10 mouse cellular contexts compared by ENCODE assay signal in the genomic region with DNA sequence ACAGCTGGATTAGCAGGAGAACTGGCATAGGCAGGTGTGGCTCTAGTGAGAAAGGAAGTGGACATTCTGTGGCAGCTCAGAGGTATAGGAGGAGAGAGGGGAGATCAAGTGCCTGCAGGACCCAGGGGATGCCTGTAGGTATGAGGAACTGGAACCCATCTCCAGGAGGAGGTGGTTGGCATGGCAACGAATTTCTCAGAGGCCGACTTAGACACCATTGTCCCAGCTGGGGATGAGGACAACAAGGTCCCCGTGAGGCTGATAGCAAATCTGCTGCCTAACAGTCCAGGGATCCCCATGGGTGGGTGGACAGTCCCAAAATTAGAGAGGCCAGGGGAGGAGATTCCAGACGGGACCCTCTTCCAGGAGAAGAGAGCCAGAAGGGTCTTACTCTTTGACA. TPM values are rescaled to one million over a fixed set of nuclear protein-coding genes. Genes with fewer than 3 reads are reported as not detected.
DNase-seq lines count a peak whose midpoint lies in the region; ATAC-seq and TF ChIP-seq lines count a peak whose summit lies in the region.
"Had no signal": no experiment of that assay in that cellular context is flagged by ENCODE, and none has a peak within 500 bp of the region (broad histone marks: within the 10 kb centered on the region; RNA-seq: fewer than 3 reads in every experiment).

No protein-coding gene starts in this region.

- H3K4me3 ChIP-seq in heart, embryonic 10.5 days, result peak overlapping the region; percentile 60
- H3K4me3 ChIP-seq in hindbrain, embryonic 12.5 days, result peak overlapping the region; percentile 83
- peak overlapping the region; percentile 46 for H3K4me3 ChIP-seq in myocyte

- 3% methylated on average over 4 of the region's 4 CpGs for WGBS in heart, embryonic 10.5 days
- WGBS in hindbrain, embryonic 12.5 days, result 3% methylated on average over 4 of the region's 4 CpGs

- no peak for DNase-seq in heart, embryonic 10.5 days (ENCODE audit: low spot score)
- DNase-seq in heart, adult 8-10 months (ENCODE audit: low spot score), result no peak
- DNase-seq in R1 (ENCODE audit: low read depth, low spot score), result peak; percentile 67
- DNase-seq in adrenal gland, postnatal 10 days, result no peak
- no peak for DNase-seq in lung, adult 18-20 months
- DNase-seq: thymus, postnatal 14 days had no signal

- ATAC-seq in hindbrain, embryonic 12.5 days (ENCODE audit: low FRiP score), result no peak
- ATAC-seq in cerebellum, adult (ENCODE audit: insufficient number of reproducible peaks, low FRiP score, low TSS enrichment), result no peak

- H3K9me3 ChIP-seq in heart, embryonic 10.5 days, result no peaks in the 10 kb centered on the region
- no peaks in the 10 kb centered on the region for H3K9me3 ChIP-seq in hindbrain, embryonic 12.5 days (replicated peaks)

- H3K4me1 ChIP-seq in heart, embryonic 10.5 days, result peaks cover 81% of the 10 kb centered on the region
- peaks cover 79% of the 10 kb centered on the region for H3K4me1 ChIP-seq in hindbrain, embryonic 12.5 days

- H3K4me2 ChIP-seq in hindbrain, embryonic 12.5 days (replicated peaks), result peak overlapping the region; percentile 88
- peak overlapping the region; percentile 98 for H3K4me2 ChIP-seq in myocyte (ENCODE audit: low read depth)

- H3ac ChIP-seq in myocyte (ENCODE audit: control insufficient read depth, insufficient read length), result no peak overlapping the region

- peaks cover 98% of the 10 kb centered on the region for H3K27me3 ChIP-seq in heart, embryonic 10.5 days (ENCODE audit: insufficient read depth, poor library complexity, severe bottlenecking)
- H3K27me3 ChIP-seq in hindbrain, embryonic 12.5 days, result peaks cover 49% of the 10 kb centered on the region
- no peaks in the 10 kb centered on the region for H3K27me3 ChIP-seq in myocyte (ENCODE audit: control insufficient read depth, insufficient read depth, insufficient read length)

- no peaks in the 10 kb centered on the region for H3K79me2 ChIP-seq in myocyte (ENCODE audit: control insufficient read depth, insufficient read depth)

- peak overlapping the region; percentile 94 for H3K9ac ChIP-seq in hindbrain, embryonic 12.5 days
- H3K9ac ChIP-seq: liver, embryonic 14.5 days had no signal

- no peaks in the 10 kb centered on the region for H3K36me3 ChIP-seq in heart, embryonic 10.5 days
- H3K36me3 ChIP-seq in hindbrain, embryonic 12.5 days, result no peaks in the 10 kb centered on the region
- H3K36me3 ChIP-seq in myocyte (ENCODE audit: control insufficient read depth, insufficient read depth), result no peaks in the 10 kb centered on the region

- H3K27ac ChIP-seq in heart, embryonic 10.5 days, result peak overlapping the region; percentile 80
- H3K27ac ChIP-seq in hindbrain, embryonic 12.5 days, result peak overlapping the region; percentile 99
- H3K27ac ChIP-seq: liver, embryonic 14.5 days had no signal

- no peak for TF ChIP-seq POLR2A in myocyte (IDR thresholded peaks at IDR 0.05; ENCODE audit: insufficient read length, low read depth)

TF ChIP-seq in myocyte, 11 proteins besides CTCF, POLR2A, EP300 and RAD21:
- no peak for TF ChIP-seq MAX (IDR thresholded peaks at IDR 0.05; ENCODE audit: low read depth)
- TF ChIP-seq E2F4 (IDR thresholded peaks at IDR 0.05; ENCODE audit: insufficient read depth), result no peak
- TF ChIP-seq TCF12 (IDR thresholded peaks at IDR 0.05; ENCODE audit: insufficient read depth, poor library complexity, severe bottlenecking), result no peak
- no peak for TF ChIP-seq CEBPB (IDR thresholded peaks at IDR 0.05; ENCODE audit: insufficient read depth, poor library complexity, severe bottlenecking)
- TF ChIP-seq MYOG (IDR thresholded peaks at IDR 0.05; ENCODE audit: control insufficient read depth in 1 of 3, insufficient read depth in 1 of 3, insufficient read length in 2 of 3, low read depth in 2 of 3), result no peak
- TF ChIP-seq POLR2AphosphoS2 (IDR thresholded peaks at IDR 0.05; ENCODE audit: insufficient read length, low read depth), result no peak

RNA-seq across cellular contexts. Expression of a gene that starts 2.3 kb away (rescaled TPM):
- polyA plus RNA-seq in heart, embryonic 10.5 days (2016; fragmentation: Nextera tagmentation; extraction: Ambion mirVana), result 9.9 and 23.3 TPM in 2 replicates
- 1 to 10 TPM; 2.0 to 2.8 (median 2.6) TPM for total RNA-seq in heart, adult 8-10 months (2022)
- 110 and 113 TPM in 2 replicates for polyA plus RNA-seq in hindbrain, embryonic 12.5 days (2016; fragmentation: Nextera tagmentation; extraction: Ambion mirVana)
- 80.8 TPM for polyA plus RNA-seq in myocyte (2012; fragmentation: generic; extraction: Trizol)
- 10 to 100 TPM; 12.6 to 18.8 TPM for total RNA-seq in adrenal gland, postnatal 10 days (2021)

RNA-seq across cellular contexts. Expression of a gene that starts 23.0 kb away (rescaled TPM):
- polyA plus RNA-seq in heart, embryonic 10.5 days (2016; fragmentation: Nextera tagmentation; extraction: Ambion mirVana), result 25.5 and 33.5 TPM in 2 replicates
- total RNA-seq in heart, adult 8-10 months (2022), result 100 to 1,000 TPM; 136 to 213 (median 183) TPM
- 15.9 and 18.6 TPM in 2 replicates for polyA plus RNA-seq in hindbrain, embryonic 12.5 days (2016; fragmentation: Nextera tagmentation; extraction: Ambion mirVana)
- polyA plus RNA-seq in myocyte (2012; fragmentation: generic; extraction: Trizol), result 32.4 TPM
- 100 to 1,000 TPM in 1 of 2 experiments, 10 to 100 TPM in 1; 83.5 to 101 TPM for total RNA-seq in adrenal gland, postnatal 10 days (2021)

RNA-seq across cellular contexts. Expression of a gene that starts 29.8 kb away (rescaled TPM):
- 15.6 and 17.5 TPM in 2 replicates for polyA plus RNA-seq in heart, embryonic 10.5 days (2016; fragmentation: Nextera tagmentation; extraction: Ambion mirVana)
- total RNA-seq in heart, adult 8-10 months (2022), result 10 to 100 TPM; 53.2 to 61.7 (median 56.4) TPM
- 21.9 and 26.6 TPM in 2 replicates for polyA plus RNA-seq in hindbrain, embryonic 12.5 days (2016; fragmentation: Nextera tagmentation; extraction: Ambion mirVana)
- 102 TPM for polyA plus RNA-seq in myocyte (2012; fragmentation: generic; extraction: Trizol)
- 10 to 100 TPM; 55.5 to 72.4 TPM for total RNA-seq in adrenal gland, postnatal 10 days (2021)

RNA-seq across cellular contexts. Expression of a gene that starts 44.3 kb away (rescaled TPM):
- 1.7 and 2.8 TPM in 2 replicates for polyA plus RNA-seq in heart, embryonic 10.5 days (2016; fragmentation: Nextera tagmentation; extraction: Ambion mirVana)
- total RNA-seq in heart, adult 8-10 months (2022), result 1 to 10 TPM in 3 of 4 experiments, under 1 TPM in 1; 1.00 to 2.1 (median 1.2) TPM
- 6.4 and 6.5 TPM in 2 replicates for polyA plus RNA-seq in hindbrain, embryonic 12.5 days (2016; fragmentation: Nextera tagmentation; extraction: Ambion mirVana)
- polyA plus RNA-seq in myocyte (2012; fragmentation: generic; extraction: Trizol), result 14.4 TPM
- total RNA-seq in adrenal gland, postnatal 10 days (2021), result 1 to 10 TPM; 1.9 to 2.3 TPM
